Mouse (Mus musculus): ENCODE data around the gene Gid4.

GRCm38 (mm10) chr11:60374481-60374880 is 42.5 kb upstream of the Gid4 start:
- TF ChIP-seq CTCF (IDR thresholded peaks at IDR 0.05; ENCODE audit: low read depth, low read length): no peak
- no peak for TF ChIP-seq TAL1 (conservative IDR thresholded peaks at IDR 0.05; ENCODE audit: low read depth, low read length)
- TF ChIP-seq POLR2AphosphoS5 (IDR thresholded peaks at IDR 0.05; ENCODE audit: insufficient replicate concordance, low read depth, low read length): no peak

All from G1E (cell line).